Mouse (Mus musculus) heart, adult 8-10 months (tissue): ENCODE results near the gene Gm5868. TPM values are rescaled to one million over a fixed set of nuclear protein-coding genes. Genes with fewer than 3 reads are reported as not detected.

Experiments
- total RNA-seq, 4 experiments: library from RNA; stranded (reverse); gene quantifications; 2 replicates each; pipeline ENCODE4 v1.2.4; 2022

The Gm5868 gene
- total RNA-seq, 4 experiments from 2014 or later: not detected

Other genes starting within 250 kb of the Gm5868 start
- gene Corin, start 83.1 kb downstream of the Gm5868 start, total RNA-seq: 100 to 1,000 TPM; 126 to 177 (median 144) TPM
- gene Nfxl1, start 27.9 kb downstream of the Gm5868 start, total RNA-seq: 1 to 10 TPM; 3.2 to 6.6 (median 4.4) TPM
- not detected for gene Zar1, start 6.3 kb downstream of the Gm5868 start, total RNA-seq
- not detected for gene Cnga1, start 56.7 kb upstream of the Gm5868 start, total RNA-seq
- gene Nipal1, start 60.2 kb upstream of the Gm5868 start, total RNA-seq: not detected
- gene Txk, start 165.2 kb upstream of the Gm5868 start, total RNA-seq: under 1 TPM in 2 of 4 experiments, not detected in 2; 0.06 to 0.08 TPM